Mouse (Mus musculus) MEL-GATA-1-ER (cell line): ENCODE measurements around the gene Iqcg.

Experiments used
- DNase-seq: peaks from one replicate; pipeline ENCODE4 v3.0.0-alpha.2; 2012; ENCODE audit warnings: low read depth; ENCODE audit errors: extremely low read depth

Iqcg gene

GRCm38 (mm10) chr16:33053141-33053540 is 2.9 kb downstream of the Iqcg start:
- DNase-seq = no peak

GRCm38 (mm10) chr16:33049809-33050208 is 6.2 kb downstream of the Iqcg start:
- DNase-seq = peak; percentile 85

GRCm38 (mm10) chr16:33048686-33049085 is 7.3 kb downstream of the Iqcg start:
- peak; percentile 26 for DNase-seq

GRCm38 (mm10) chr16:33048004-33048403 is 8.0 kb downstream of the Iqcg start:
- DNase-seq = peak; percentile 46

- no peak for DNase-seq
Observed at GRCm38 (mm10) chr16:33043268-33043667, 12.8 kb downstream of the Iqcg start.

- no peak for DNase-seq
Observed at GRCm38 (mm10) chr16:33042682-33043081, 13.3 kb downstream of the Iqcg start.

GRCm38 (mm10) chr16:33036006-33036405 is 20.0 kb downstream of the Iqcg start:
- DNase-seq = no peak

- no peak for DNase-seq
Observed at GRCm38 (mm10) chr16:33026357-33026756, 29.7 kb downstream of the Iqcg start.

- DNase-seq = no peak
Observed at GRCm38 (mm10) chr16:33024456-33025104, 31.4 kb downstream of the Iqcg start.

GRCm38 (mm10) chr16:33023750-33024149 is 32.3 kb downstream of the Iqcg start:
- DNase-seq = peak; percentile 43

GRCm38 (mm10) chr16:33021381-33021780 is 34.6 kb downstream of the Iqcg start:
- DNase-seq = no peak

GRCm38 (mm10) chr16:33019117-33019770 is 36.8 kb downstream of the Iqcg start:
- no peak for DNase-seq

- DNase-seq = no peak
Observed at GRCm38 (mm10) chr16:33017677-33018349, 38.2 kb downstream of the Iqcg start.

- DNase-seq = peak; percentile 10
Observed at GRCm38 (mm10) chr16:33015986-33016385, 40.0 kb downstream of the Iqcg start.

GRCm38 (mm10) chr16:33015396-33015907 is 40.6 kb downstream of the Iqcg start:
- DNase-seq = no peak

- no peak for DNase-seq
Observed at GRCm38 (mm10) chr16:33014921-33015320, 41.1 kb downstream of the Iqcg start.

- DNase-seq = no peak
Observed at GRCm38 (mm10) chr16:33013801-33014200, 42.2 kb downstream of the Iqcg start.

GRCm38 (mm10) chr16:33010166-33010565 is 45.9 kb downstream of the Iqcg start:
- DNase-seq = no peak

- no peak for DNase-seq
Observed at GRCm38 (mm10) chr16:33007436-33007835, 48.6 kb downstream of the Iqcg start.

- no peak for DNase-seq
Observed at GRCm38 (mm10) chr16:33006888-33007287, 49.1 kb downstream of the Iqcg start.

GRCm38 (mm10) chr16:33005216-33005615 is 50.8 kb downstream of the Iqcg start:
- DNase-seq = no peak

GRCm38 (mm10) chr16:32992158-32992557 is 63.9 kb downstream of the Iqcg start:
- DNase-seq = no peak
